In the genomic region with DNA sequence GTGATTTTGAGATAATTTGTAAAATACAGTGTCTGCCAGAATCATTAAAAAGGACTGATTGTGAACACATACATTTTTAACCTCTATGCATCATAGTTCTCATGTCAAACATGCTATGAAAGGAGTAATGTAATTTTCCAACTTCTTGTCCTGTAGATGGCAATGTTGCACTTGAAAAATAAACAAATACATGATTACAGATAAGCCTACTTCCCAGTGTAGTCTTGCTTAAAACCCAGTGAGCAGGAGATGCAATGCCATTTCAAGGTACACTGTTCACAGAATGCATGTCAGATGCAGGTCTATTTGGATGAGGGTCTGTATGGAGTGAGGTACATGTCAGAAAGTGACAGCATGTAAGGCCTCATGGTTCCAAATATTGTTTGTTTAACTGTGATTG, we compare ENCODE assay signal across 10 mouse cellular contexts.
DNase-seq lines count a peak whose midpoint lies in the region; ATAC-seq and TF ChIP-seq lines count a peak whose summit lies in the region.
"Had no signal": no experiment of that assay in that cellular context is flagged by ENCODE, and none has a peak within 500 bp of the region (broad histone marks: within the 10 kb centered on the region; RNA-seq: fewer than 3 reads in every experiment).

No protein-coding gene starts in this region.

- H3K27me3 ChIP-seq in hindbrain, embryonic 15.5 days: no peaks in the 10 kb centered on the region
- H3K27me3 ChIP-seq in hindbrain, embryonic 13.5 days: no peaks in the 10 kb centered on the region
- no peaks in the 10 kb centered on the region for H3K27me3 ChIP-seq in forebrain, postnatal 0 days (ENCODE audit: insufficient read depth, low read length)
- no peaks in the 10 kb centered on the region for H3K27me3 ChIP-seq in thymus, adult 2 months (ENCODE audit: control insufficient read depth, insufficient read depth, low read length)

- no peak overlapping the region for H3K4me2 ChIP-seq in hindbrain, embryonic 15.5 days
- no peak overlapping the region for H3K4me2 ChIP-seq in hindbrain, embryonic 13.5 days
- H3K4me2 ChIP-seq in forebrain, postnatal 0 days (ENCODE audit: low read depth): no peak overlapping the region

- H3K4me1 ChIP-seq in hindbrain, embryonic 15.5 days (replicated peaks): no peaks in the 10 kb centered on the region
- no peaks in the 10 kb centered on the region for H3K4me1 ChIP-seq in hindbrain, embryonic 13.5 days (replicated peaks)
- no peaks in the 10 kb centered on the region for H3K4me1 ChIP-seq in forebrain, postnatal 0 days (ENCODE audit: insufficient read depth)
- no peaks in the 10 kb centered on the region for H3K4me1 ChIP-seq in thymus, adult 2 months (replicated peaks; ENCODE audit: control insufficient read depth, insufficient read depth, low read length)

- peak; percentile 3 for DNase-seq in 3T3-L1 (ENCODE audit: low read depth, low spot score)
- peak; percentile 59 for DNase-seq in Muller cell, postnatal 12 days (ENCODE audit: inconsistent ontology term)
- peak; percentile 74 for DNase-seq in forebrain, postnatal 0 days
- DNase-seq in thymus, adult 2 months: no peak
- no peak for DNase-seq in adrenal gland, postnatal 10 days
- DNase-seq: right cerebral cortex, postnatal 14 days; thymus, adult 18-20 months had no signal

- ATAC-seq in hindbrain, embryonic 15.5 days (ENCODE audit: low FRiP score, low read depth): peak; percentile 54; the same call in 1 of the 2 replicates
- ATAC-seq in hindbrain, embryonic 13.5 days (ENCODE audit: low FRiP score): no peak
- peak; percentile 65 for ATAC-seq in forebrain, postnatal 0 days

- no peak overlapping the region for H3K4me3 ChIP-seq in hindbrain, embryonic 15.5 days
- no peak overlapping the region for H3K4me3 ChIP-seq in hindbrain, embryonic 13.5 days
- no peak overlapping the region for H3K4me3 ChIP-seq in forebrain, postnatal 0 days (ENCODE audit: low read depth, low read length)
- H3K4me3 ChIP-seq in thymus, adult 2 months (ENCODE audit: control insufficient read depth, insufficient read depth, low read length): no peak overlapping the region

- H3K9me3 ChIP-seq in hindbrain, embryonic 15.5 days: no peaks in the 10 kb centered on the region
- no peaks in the 10 kb centered on the region for H3K9me3 ChIP-seq in hindbrain, embryonic 13.5 days
- no peaks in the 10 kb centered on the region for H3K9me3 ChIP-seq in forebrain, postnatal 0 days (ENCODE audit: low read length)

- TF ChIP-seq CTCF in forebrain, postnatal 0 days (IDR thresholded peaks at IDR 0.05; ENCODE audit: low read depth): peak; percentile 65
- TF ChIP-seq CTCF in thymus, adult 2 months (IDR thresholded peaks at IDR 0.05; ENCODE audit: borderline replicate concordance, control insufficient read depth, extremely low read depth, insufficient read depth, low read length, poor library complexity): no peak

- H3K27ac ChIP-seq in hindbrain, embryonic 15.5 days (replicated peaks): no peak overlapping the region
- H3K27ac ChIP-seq in hindbrain, embryonic 13.5 days: no peak overlapping the region
- H3K27ac ChIP-seq in forebrain, postnatal 0 days (ENCODE audit: low read depth, low read length): no peak overlapping the region
- H3K27ac ChIP-seq in thymus, adult 2 months (ENCODE audit: control insufficient read depth, insufficient read depth, low read length): no peak overlapping the region
- H3K27ac ChIP-seq: macrophage had no signal

- no peaks in the 10 kb centered on the region for H3K36me3 ChIP-seq in hindbrain, embryonic 15.5 days
- H3K36me3 ChIP-seq in hindbrain, embryonic 13.5 days: no peaks in the 10 kb centered on the region
- H3K36me3 ChIP-seq in forebrain, postnatal 0 days (ENCODE audit: insufficient read depth): no peaks in the 10 kb centered on the region
- no peaks in the 10 kb centered on the region for H3K36me3 ChIP-seq in thymus, adult 2 months (ENCODE audit: control insufficient read depth, insufficient read depth, low read length)

- no peak overlapping the region for H3K9ac ChIP-seq in hindbrain, embryonic 15.5 days
- no peak overlapping the region for H3K9ac ChIP-seq in hindbrain, embryonic 13.5 days
- H3K9ac ChIP-seq in forebrain, postnatal 0 days: no peak overlapping the region

- no peak for TF ChIP-seq POLR2A in thymus, adult 2 months (IDR thresholded peaks at IDR 0.05; ENCODE audit: control insufficient read depth, extremely low read depth, insufficient read depth, low read length, poor library complexity)

Comparison
In these comparisons a context has a peak if more than half of its experiments do, and no peak if none do; other contexts are left out.
1. DNase-seq: peak in 3T3-L1 (single experiment), Muller cell, postnatal 12 days (single experiment) and forebrain, postnatal 0 days (single experiment); none in thymus, adult 2 months (single experiment) and adrenal gland, postnatal 10 days (single experiment).